Mouse (Mus musculus) brain, embryonic 14.5 days (tissue): Measurements from ENCODE around the gene Calm5.

Experiments used
- CTCF ChIP-seq: fragments of 200-500 bp; IDR thresholded peaks from 2 replicates; pipeline ENCODE4 v1.5.1; 2012; ENCODE audit warnings: inconsistent platforms, mild to moderate bottlenecking, moderate library complexity, borderline replicate concordance; ENCODE audit not compliant: insufficient read depth, insufficient read length; ENCODE audit errors: extremely low read depth
- POLR2A ChIP-seq: fragments of 200-500 bp; IDR thresholded peaks from 2 replicates; pipeline ENCODE4 v1.6.1; 2012; ENCODE audit warnings: mild to moderate bottlenecking, inconsistent platforms, borderline replicate concordance; ENCODE audit not compliant: poor library complexity, insufficient read depth, insufficient read length, severe bottlenecking; ENCODE audit errors: extremely low read depth

DNA sequence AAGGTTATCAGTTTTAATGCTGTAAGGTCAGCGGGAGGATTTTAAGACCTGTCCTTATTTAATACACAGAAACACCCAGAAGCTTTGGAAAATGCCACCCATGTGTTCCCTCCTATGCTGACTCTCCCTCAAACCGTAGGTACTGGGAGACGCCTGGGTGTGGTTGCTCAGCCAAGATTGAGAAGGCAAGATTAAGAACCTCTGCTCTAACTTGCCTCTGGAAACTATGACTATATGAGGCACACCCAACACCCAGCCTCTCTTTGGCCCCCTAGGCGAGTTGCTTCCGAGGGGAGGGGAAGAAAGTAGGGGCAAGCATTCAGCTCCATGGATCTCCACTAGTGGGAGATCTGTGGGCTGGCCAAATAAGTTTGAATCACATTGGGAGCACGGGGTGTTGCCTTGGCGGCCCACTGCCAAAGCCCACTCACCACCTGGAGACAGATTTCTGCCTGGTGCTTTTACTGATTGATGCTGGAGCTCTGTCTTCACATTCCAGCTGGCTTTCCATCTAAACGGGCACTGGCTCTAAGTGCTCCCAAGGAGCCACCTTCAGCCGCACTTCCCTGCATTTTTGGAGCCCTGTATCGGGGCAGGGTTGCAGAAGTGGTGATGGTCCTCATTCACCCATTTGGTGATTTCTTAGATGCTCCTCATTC, 9.1 kb downstream of the Calm5 start:
- TF ChIP-seq CTCF = no peak
- no peak for TF ChIP-seq POLR2A
